Mouse (Mus musculus) liver, postnatal 0 days (tissue): ENCODE measurements around the gene Etnk1. TPM values are rescaled to one million over a fixed set of nuclear protein-coding genes. Genes with fewer than 3 reads are reported as not detected.
A peak's percentile ranks its signal among the peaks of the same experiment; 100 is the strongest.
"Not testable (repeated sequence)": the region's sequence is repeated elsewhere in the genome, so short reads cannot be mapped to it uniquely, and the experiment has no call there.

Experiments
- ATAC-seq: fragments of 200-750 bp; cut with Nextera tagmentation; 2 replicates; pipeline ENCODE4 v1.8.0; 2017; ENCODE audit warnings: mild to moderate bottlenecking, moderate library complexity
- DNase-seq: peaks from one replicate; pipeline ENCODE4 v3.0.0-alpha.2; 2016
- H3K27ac ChIP-seq: fragments of 300-500 bp; sonication (generic); 2 replicates; pipeline ENCODE4 v1.5.1; 2014; ENCODE audit warnings: antibody characterized with exemption, moderate library complexity, mild to moderate bottlenecking, low read depth
- H3K27me3 ChIP-seq: fragments of 300-500 bp; sonication (generic); 2 replicates; pipeline ENCODE4 v1.6.1; 2014; ENCODE audit warnings: low read length, control low read depth, mixed read lengths; ENCODE audit not compliant: insufficient read depth
- H3K36me3 ChIP-seq: fragments of 300-500 bp; sonication (generic); replicated peaks from 2 replicates; pipeline ENCODE4 v1.6.1; 2014; ENCODE audit warnings: mild to moderate bottlenecking, control low read depth, low read length, moderate library complexity, mixed read lengths; ENCODE audit not compliant: insufficient read depth
- H3K4me1 ChIP-seq: fragments of 300-500 bp; sonication (generic); 2 replicates; pipeline ENCODE4 v1.6.1; 2014; ENCODE audit warnings: antibody characterized with exemption, mild to moderate bottlenecking, control low read depth; ENCODE audit not compliant: insufficient read depth
- H3K4me2 ChIP-seq: fragments of 300-500 bp; sonication (generic); 2 replicates; pipeline ENCODE4 v1.6.1; 2014; ENCODE audit warnings: low read depth, mild to moderate bottlenecking, low read length, moderate library complexity, mixed read lengths
- H3K4me3 ChIP-seq: fragments of 300-500 bp; sonication (generic); 2 replicates; pipeline ENCODE4 v1.5.1; 2014; ENCODE audit warnings: low read depth, low read length
- H3K9ac ChIP-seq: fragments of 300-500 bp; sonication (generic); replicated peaks from 2 replicates; pipeline ENCODE4 v1.6.1; 2014; ENCODE audit warnings: mild to moderate bottlenecking, moderate library complexity
- H3K9me3 ChIP-seq: fragments of 300-500 bp; sonication (generic); 2 replicates; pipeline ENCODE4 v1.6.1; 2016; ENCODE audit warnings: mild to moderate bottlenecking, control low read depth, low read length, mixed read lengths
- CTCF ChIP-seq: sonication (generic); IDR thresholded peaks from 2 replicates; pipeline ENCODE4 v1.5.1; 2016; ENCODE audit warnings: antibody characterized with exemption, low read depth
- EP300 ChIP-seq: IDR thresholded peaks from 2 replicates; pipeline ENCODE4 v1.6.1; 2016; ENCODE audit warnings: antibody characterized with exemption, low read depth, mild to moderate bottlenecking
- WGBS: fragments of 180-500 bp; shearing (Covaris S2); extraction: QIAGEN DNeasy Blood & Tissue Kit; methylation state at CpG from one replicate; pipeline ENCODE4 v1.1.7; 2014; ENCODE audit not compliant: insufficient replicate concordance; 5-methylcytosine and 5-hydroxymethylcytosine counted together
- polyA plus RNA-seq: library from polyadenylated mRNA; unstranded; fragments of >200 nt; fragmentation: Nextera tagmentation; extraction: Ambion mirVana; gene quantifications from 2 replicates; pipeline ENCODE4 v1.2.1, GENCODE M21; 2015

The Etnk1 gene
- polyA plus RNA-seq, 1 experiment from 2014 or later: 6.9 TPM

GRCm38 (mm10) chr6:143145051-143145450 lies 22.0 kb upstream of the Etnk1 start:
- no peak overlapping the region for H3K9ac ChIP-seq

GRCm38 (mm10) chr6:143146756-143147155 lies 20.3 kb upstream of the Etnk1 start:
- Histone ChIP-seq H3K4me3 (no peak overlapping the region), H3K9me3 (no peaks in the 10 kb centered on the region), H3K9ac (no peak overlapping the region), H3K36me3 (no peaks in the 10 kb centered on the region), H3K27ac (peak overlapping the region; percentile 0; the same call in 1 of the 2 replicates), H3K4me2 (no peak overlapping the region), H3K4me1 (peaks cover 13% of the 10 kb centered on the region), H3K27me3 (no peaks in the 10 kb centered on the region)
- DNase-seq: peak; percentile 53
- TF ChIP-seq EP300: no peak
- TF ChIP-seq CTCF: no peak
- peak; percentile 51 for ATAC-seq
- whole genome bisulfite sequencing: 21% methylated on average over 8 of the region's 8 CpGs

More at GRCm38 (mm10) chr6:143145051-143145450, 22.0 kb upstream of the Etnk1 start:
- DNase-seq (peak; percentile 21), ATAC-seq (peak; percentile 64)
- no peaks in the 10 kb centered on the region for H3K27me3 ChIP-seq
- H3K27ac ChIP-seq: 0 out of 2 replicates have a peak overlapping the region, but pooled peaks have one; percentile 22
- H3K36me3 ChIP-seq: no peaks in the 10 kb centered on the region
- 49% methylated on average over 7 of the region's 7 CpGs for WGBS
- H3K4me3 ChIP-seq: no peak overlapping the region
- no peaks in the 10 kb centered on the region for H3K9me3 ChIP-seq
- TF ChIP-seq CTCF: 0 out of 2 replicates have a peak, but pooled peaks have one; percentile 11
- no peak for TF ChIP-seq EP300
- H3K4me1 ChIP-seq: peaks cover 10% of the 10 kb centered on the region; the same call in 1 of the 2 replicates
- no peak overlapping the region for H3K4me2 ChIP-seq

GRCm38 (mm10) chr6:143148868-143149267 lies 18.2 kb upstream of the Etnk1 start:
- no peak overlapping the region for H3K9ac ChIP-seq
- no peak for ATAC-seq
- DNase-seq: no peak

GRCm38 (mm10) chr6:143149766-143150291 lies 17.2 kb upstream of the Etnk1 start:
- 44% methylated on average over 5 of the region's 5 CpGs for WGBS
- DNase-seq (no peak), ATAC-seq (no peak)
- Histone ChIP-seq H3K36me3 (no peaks in the 10 kb centered on the region), H3K9me3 (no peaks in the 10 kb centered on the region), H3K9ac (no peak overlapping the region), H3K4me3 (no peak overlapping the region), H3K27ac (peak overlapping the region; percentile 18; the same call in 1 of the 2 replicates), H3K27me3 (no peaks in the 10 kb centered on the region), H3K4me1 (peaks cover 30% of the 10 kb centered on the region), H3K4me2 (no peak overlapping the region)
- TF ChIP-seq CTCF: no peak
- TF ChIP-seq EP300: no peak

More at GRCm38 (mm10) chr6:143148868-143149267, 18.2 kb upstream of the Etnk1 start:
- Histone ChIP-seq H3K9me3 (no peaks in the 10 kb centered on the region), H3K36me3 (no peaks in the 10 kb centered on the region), H3K4me3 (no peak overlapping the region), H3K4me1 (peaks cover 25% of the 10 kb centered on the region), H3K4me2 (no peak overlapping the region), H3K27ac (no peak overlapping the region), H3K27me3 (no peaks in the 10 kb centered on the region)
- no peak for TF ChIP-seq EP300
- no peak for TF ChIP-seq CTCF

GRCm38 (mm10) chr6:143151081-143151995 lies 15.7 kb upstream of the Etnk1 start:
- Histone ChIP-seq H3K4me1 (peaks cover 28% of the 10 kb centered on the region), H3K27ac (peak overlapping the region; percentile 89), H3K4me2 (0 out of 2 replicates have a peak overlapping the region, but pooled peaks have one; percentile 19)
- not testable (repeated sequence) for H3K4me3 ChIP-seq, ATAC-seq, H3K9me3 ChIP-seq, H3K36me3 ChIP-seq, H3K9ac ChIP-seq, H3K27me3 ChIP-seq
- 33% methylated on average over 10 of the region's 10 CpGs for WGBS
- DNase-seq: peak; percentile 38

- H3K4me2 ChIP-seq: no peak overlapping the region
- no peaks in the 10 kb centered on the region for H3K9me3 ChIP-seq
- 64% methylated on average over 9 of the region's 9 CpGs for WGBS
- no peaks in the 10 kb centered on the region for H3K36me3 ChIP-seq
- TF ChIP-seq EP300 (peak; percentile 48; the same call in 1 of the 2 replicates), CTCF (no peak)
- ATAC-seq: peak; percentile 80
- H3K27me3 ChIP-seq: no peaks in the 10 kb centered on the region
- no peak overlapping the region for H3K4me3 ChIP-seq
- peaks cover 28% of the 10 kb centered on the region for H3K4me1 ChIP-seq
- H3K9ac ChIP-seq: no peak overlapping the region; the same call in 1 of the 2 replicates
- peak; percentile 52 for DNase-seq
- H3K27ac ChIP-seq: peak overlapping the region; percentile 89
Observed at GRCm38 (mm10) chr6:143152321-143152827, 14.6 kb upstream of the Etnk1 start.
